Mouse (Mus musculus): ENCODE measurements at regions not wholly inside any gene's neighbourhood (a gene's known extent, or its start where the extent isn't known, plus 50 kb on each side); places are given as distances from the start of the nearest gene placed in this dataset.

DNA sequence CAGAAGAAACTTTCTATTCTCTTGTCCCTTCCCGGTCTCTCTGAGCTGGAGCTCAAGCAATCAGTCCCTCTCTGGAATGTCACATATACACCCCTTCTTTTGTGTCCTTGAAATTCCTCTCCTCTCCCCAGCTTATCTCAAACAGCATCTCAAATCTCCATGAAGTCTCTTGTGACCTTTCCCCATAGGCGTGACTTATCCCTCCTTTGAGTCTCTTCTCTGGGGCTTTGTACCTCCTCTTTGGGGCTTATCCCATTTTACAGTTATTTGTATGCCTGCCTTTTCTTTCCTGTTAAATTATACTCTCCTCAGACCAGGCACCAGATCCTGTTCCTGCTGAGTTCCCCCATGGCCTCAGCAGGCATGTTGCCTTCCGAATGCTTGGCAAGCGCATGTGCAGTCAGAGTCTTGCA is 152.8 kb downstream of the Pten start:
- TF ChIP-seq CTCF (IDR thresholded peaks at IDR 0.05; ENCODE audit: control insufficient read depth, insufficient read depth, low read length), result no peak
- no peak for TF ChIP-seq POLR2A (IDR thresholded peaks at IDR 0.05; ENCODE audit: borderline replicate concordance, control insufficient read depth, low read depth, low read length)

All from bone marrow, adult 2 months (tissue).